Mouse (Mus musculus) bone marrow, adult 2 months (tissue): ENCODE measurements at regions not wholly inside any gene's neighbourhood (a gene's known extent, or its start where the extent isn't known, plus 50 kb on each side); places are given as distances from the start of the nearest gene placed in this dataset.

Source experiments
- CTCF ChIP-seq: fragments of 200-500 bp; IDR thresholded peaks from 2 replicates; pipeline ENCODE4 v1.5.1; 2011; ENCODE audit warnings: low read length, control low read depth; ENCODE audit not compliant: control insufficient read depth, insufficient read depth
- POLR2A ChIP-seq: fragments of 200-500 bp; IDR thresholded peaks from 2 replicates; pipeline ENCODE4 v1.6.1; 2011; ENCODE audit warnings: low read depth, mild to moderate bottlenecking, control low read depth, low read length, borderline replicate concordance; ENCODE audit not compliant: control insufficient read depth

DNA sequence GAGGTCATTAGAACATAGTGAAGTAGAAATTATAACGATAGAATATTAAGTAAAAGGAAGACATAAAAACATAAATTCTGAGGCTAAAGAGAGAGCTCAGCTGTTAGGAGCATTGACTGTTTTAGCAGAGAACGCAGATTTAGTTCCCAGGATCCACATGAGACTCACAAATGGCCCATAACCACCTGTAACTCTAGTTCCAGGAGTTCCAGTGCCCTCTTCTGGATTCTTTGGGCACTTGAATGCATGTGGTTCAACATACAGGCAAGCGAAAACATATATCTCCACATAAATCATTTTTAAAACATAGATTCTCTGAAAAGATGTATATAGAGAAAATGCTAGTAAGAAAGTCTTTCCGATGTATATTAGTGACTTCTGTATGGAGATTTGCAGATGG, 61.6 kb upstream of the Pdc start:
- TF ChIP-seq POLR2A (no peak), CTCF (no peak)
